In the genomic region with DNA sequence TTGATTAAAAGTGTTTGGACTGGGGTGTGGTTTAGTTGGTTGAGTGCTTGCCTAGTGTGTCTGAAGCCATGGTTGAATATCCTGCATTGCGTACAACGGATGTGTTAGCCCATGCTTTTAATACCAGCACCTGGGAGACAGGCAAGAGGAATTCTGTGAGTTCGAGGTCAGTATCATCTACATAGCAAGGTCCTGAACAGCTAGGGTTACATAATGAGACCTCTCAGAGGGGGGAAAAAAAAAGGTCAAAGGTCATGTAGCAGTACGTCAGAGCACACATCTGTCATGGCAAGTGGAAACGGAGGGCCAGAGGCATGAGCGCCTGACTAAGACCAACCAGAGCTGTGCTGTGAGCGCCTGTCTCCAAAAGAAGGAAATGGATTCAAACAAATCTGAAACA, we compare ENCODE assay signal across 8 mouse cellular contexts. TPM values are rescaled to one million over a fixed set of nuclear protein-coding genes. Genes with fewer than 3 reads are reported as not detected.
DNase-seq lines count a peak whose midpoint lies in the region; ATAC-seq and TF ChIP-seq lines count a peak whose summit lies in the region.

No protein-coding gene starts in this region.

- DNase-seq in heart, adult 2 months: no peak
- DNase-seq in heart, postnatal 10 days: no peak
- no peak for DNase-seq in hindbrain, embryonic 14.5 days (ENCODE audit: low spot score)
- DNase-seq in gastrocnemius, adult 8-10 months (ENCODE audit: low spot score in 2 of 2): no peak
- no peak for DNase-seq in cerebellum, postnatal 14 days
- no peak for DNase-seq in spleen, adult 12 weeks (ENCODE audit: low spot score)

- no peak for TF ChIP-seq EP300 in heart, adult 2 months (IDR thresholded peaks at IDR 0.05; ENCODE audit: insufficient read depth, low read depth, low read length)

- peak overlapping the region; percentile 6; the same call in 1 of the 2 replicates for H3K27ac ChIP-seq in heart, adult 2 months
- H3K27ac ChIP-seq in brown adipose tissue, adult 24 weeks (replicated peaks; ENCODE audit: low read depth, low read length): peak overlapping the region; percentile 68
- H3K27ac ChIP-seq in hindbrain, embryonic 14.5 days: peak overlapping the region; percentile 99
- peak overlapping the region; percentile 99 for H3K27ac ChIP-seq in midbrain, embryonic 12.5 days (replicated peaks)

- no peaks in the 10 kb centered on the region for H3K9me3 ChIP-seq in hindbrain, embryonic 14.5 days (ENCODE audit: control insufficient read depth, low read length)
- H3K9me3 ChIP-seq in midbrain, embryonic 12.5 days: no peaks in the 10 kb centered on the region

- H3K9ac ChIP-seq in heart, adult 2 months (ENCODE audit: low read depth, low read length): peak overlapping the region; percentile 47; the same call in 1 of the 2 replicates
- H3K9ac ChIP-seq in hindbrain, embryonic 14.5 days: peak overlapping the region; percentile 99; the same call in 1 of the 2 replicates
- H3K9ac ChIP-seq in midbrain, embryonic 12.5 days (replicated peaks): peak overlapping the region; percentile 100; the same call in 1 of the 2 replicates

- 0 out of 2 replicates have a peak, but pooled peaks have one; percentile 19 for TF ChIP-seq POLR2A in heart, adult 2 months (IDR thresholded peaks at IDR 0.05; ENCODE audit: insufficient read depth, low read depth, low read length)

- no peak overlapping the region; the same call in 1 of the 2 replicates for H3K4me3 ChIP-seq in heart, adult 2 months
- H3K4me3 ChIP-seq in brown adipose tissue, adult 24 weeks (ENCODE audit: insufficient read depth, low read depth, low read length): no peak overlapping the region
- peak overlapping the region; percentile 91; the same call in 1 of the 2 replicates for H3K4me3 ChIP-seq in hindbrain, embryonic 14.5 days (replicated peaks; ENCODE audit: low read length)
- H3K4me3 ChIP-seq in midbrain, embryonic 12.5 days: peak overlapping the region; percentile 97

- no peaks in the 10 kb centered on the region for H3K27me3 ChIP-seq in heart, adult 2 months (ENCODE audit: control insufficient read depth, insufficient read depth, low read length)
- no peaks in the 10 kb centered on the region for H3K27me3 ChIP-seq in hindbrain, embryonic 14.5 days (ENCODE audit: control insufficient read depth, insufficient read depth, low read length)
- H3K27me3 ChIP-seq in midbrain, embryonic 12.5 days: no peaks in the 10 kb centered on the region

- peaks cover 17% of the 10 kb centered on the region for H3K4me1 ChIP-seq in heart, adult 2 months (ENCODE audit: control insufficient read depth, insufficient read depth, low read length)
- peaks cover 11% of the 10 kb centered on the region for H3K4me1 ChIP-seq in brown adipose tissue, adult 24 weeks (ENCODE audit: control insufficient read depth, insufficient read depth, insufficient read length, low read length)
- H3K4me1 ChIP-seq in hindbrain, embryonic 14.5 days (replicated peaks; ENCODE audit: control insufficient read depth, insufficient read depth, low read length): peaks cover 47% of the 10 kb centered on the region
- peaks cover 50% of the 10 kb centered on the region for H3K4me1 ChIP-seq in midbrain, embryonic 12.5 days

- 36% methylated on average over 7 of the region's 7 CpGs for WGBS in heart, adult 2 months
- WGBS in hindbrain, embryonic 14.5 days: 36% methylated on average over 7 of the region's 7 CpGs
- 49% methylated on average over 7 of the region's 7 CpGs for WGBS in midbrain, embryonic 12.5 days

- peaks cover 5% of the 10 kb centered on the region; the same call in 1 of the 2 replicates for H3K79me2 ChIP-seq in heart, adult 2 months (replicated peaks; ENCODE audit: control insufficient read depth, insufficient read depth, low read length)

- H3K36me3 ChIP-seq in heart, adult 2 months (ENCODE audit: control insufficient read depth, insufficient read depth, low read length): peaks cover 38% of the 10 kb centered on the region
- peaks cover 43% of the 10 kb centered on the region for H3K36me3 ChIP-seq in hindbrain, embryonic 14.5 days (replicated peaks; ENCODE audit: control insufficient read depth, insufficient read depth)
- peaks cover 51% of the 10 kb centered on the region for H3K36me3 ChIP-seq in midbrain, embryonic 12.5 days

- TF ChIP-seq CTCF in heart, adult 2 months (IDR thresholded peaks at IDR 0.05): no peak

- intact Hi-C loops in heart, adult 2 months (cut with DNase I): no loop called here
- intact Hi-C loops in heart, postnatal 10 days (cut with DNase I): no loop called here

- no peak for ATAC-seq in hindbrain, embryonic 14.5 days (ENCODE audit: low FRiP score)
- no peak for ATAC-seq in midbrain, embryonic 12.5 days (ENCODE audit: low FRiP score, low read depth)

- H3K4me2 ChIP-seq in hindbrain, embryonic 14.5 days (replicated peaks): peak overlapping the region; percentile 84
- H3K4me2 ChIP-seq in midbrain, embryonic 12.5 days (replicated peaks): peak overlapping the region; percentile 95

RNA-seq across cellular contexts. Expression of gene Nedd4, which starts 3.4 kb away (rescaled TPM):
- 100 to 1,000 TPM; 317 to 357 TPM for total RNA-seq in heart, adult 2 months (2021)
- 129 and 289 TPM in 2 replicates for polyA plus RNA-seq in heart, adult 2 months (2012; rRNA removed)
- 100 to 1,000 TPM; 490 to 566 TPM for total RNA-seq in heart, postnatal 10 days (2021)
- 162 and 164 TPM in 2 replicates for polyA plus RNA-seq in brown adipose tissue, adult 24 weeks (2012; ENCODE audit: insufficient read depth, insufficient read length, missing spikeins)
- polyA plus RNA-seq in hindbrain, embryonic 14.5 days (2014; fragmentation: Nextera tagmentation; extraction: Ambion mirVana): 478 and 513 TPM in 2 replicates
- polyA plus RNA-seq in midbrain, embryonic 12.5 days (2016; fragmentation: Nextera tagmentation; extraction: Ambion mirVana): 737 and 770 TPM in 2 replicates
- 100 to 1,000 TPM; 286 to 317 (median 309) TPM for total RNA-seq in gastrocnemius, adult 8-10 months (2022)

Comparison
In these comparisons a context has a peak if more than half of its experiments do, and no peak if none do; other contexts are left out.
1. H3K27ac ChIP-seq: peak in every context shown above with its lines; median percentile 99 in hindbrain, embryonic 14.5 days; 99 in midbrain, embryonic 12.5 days; 68 in brown adipose tissue, adult 24 weeks; 6 in heart, adult 2 months.
2. H3K4me3 ChIP-seq: peak in hindbrain, embryonic 14.5 days (single experiment) and midbrain, embryonic 12.5 days (single experiment); none in heart, adult 2 months (single experiment) and brown adipose tissue, adult 24 weeks (single experiment).
3. H3K9ac ChIP-seq: peak in every context shown above with its lines; median percentile 100 in midbrain, embryonic 12.5 days; 99 in hindbrain, embryonic 14.5 days; 47 in heart, adult 2 months.